Mouse (Mus musculus) brown adipose tissue, adult 24 weeks (tissue): ENCODE measurements around the gene Ythdf1. TPM values are rescaled to one million over a fixed set of nuclear protein-coding genes. Genes with fewer than 3 reads are reported as not detected.

ENCODE experiments used
- H3K27ac ChIP-seq: fragments of 200-500 bp; replicated peaks from 2 replicates; pipeline ENCODE4 v1.5.1; 2012; ENCODE audit warnings: low read depth, mild to moderate bottlenecking, low read length
- H3K4me1 ChIP-seq: fragments of 200-500 bp; 2 replicates; pipeline ENCODE4 v1.6.1; 2012; ENCODE audit warnings: low read length, mixed read lengths; ENCODE audit not compliant: control insufficient read depth, insufficient read depth, insufficient read length
- H3K4me3 ChIP-seq: fragments of 200-500 bp; 2 replicates; pipeline ENCODE4 v1.5.1; 2012; ENCODE audit warnings: low read depth, mild to moderate bottlenecking, low read length, moderate library complexity; ENCODE audit not compliant: insufficient read depth
- polyA plus RNA-seq: library from polyadenylated mRNA; stranded (reverse); fragments of >200 nt; gene quantifications from 2 replicates; pipeline ENCODE4 v1.2.4, GENCODE M21; 2012; ENCODE audit not compliant: missing spikeins, insufficient read depth, insufficient read length

Gene Ythdf1
- polyA plus RNA-seq, result 17.6 and 25.7 TPM in 2 replicates

DNA sequence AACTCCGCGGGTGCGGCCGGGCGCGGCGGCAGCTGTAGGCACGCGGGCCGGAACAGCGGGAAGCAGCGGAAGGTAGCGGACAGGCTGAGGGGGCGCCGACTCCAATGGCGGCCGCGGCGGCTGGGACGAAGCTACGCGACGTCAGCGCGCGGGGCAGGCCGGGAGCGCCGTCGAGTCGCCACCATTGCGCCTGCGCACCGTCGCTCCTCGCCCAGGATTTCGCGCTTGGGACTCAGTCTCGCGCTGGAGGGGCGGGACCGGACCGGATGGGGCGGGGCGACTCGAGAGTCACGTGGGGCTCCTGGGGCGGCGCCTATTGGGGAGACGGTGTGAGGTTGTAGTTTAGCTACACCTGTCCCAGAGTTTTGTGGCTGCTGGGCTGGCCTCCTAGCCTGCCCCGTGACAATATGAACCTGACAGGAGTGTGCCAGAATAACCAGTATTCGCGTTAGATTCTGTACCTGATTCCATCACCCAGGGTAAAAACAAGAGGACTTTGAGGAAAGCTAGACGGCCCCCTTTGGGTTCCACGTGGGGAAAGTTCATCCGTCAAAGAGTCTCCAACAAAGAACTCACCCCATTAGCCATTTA, at the start of gene Ythdf1:
Gene Ythdf1 (minus strand): TSS at position 140 of the 591 bp plus-strand sequence.
- Histone ChIP-seq H3K4me1 (peaks cover 2% of the 10 kb centered on the region; the same call in 1 of the 2 replicates), H3K4me3 (peak within 1 kb of the TSS; percentile 90), H3K27ac (peak within 1 kb of the TSS; percentile 43)

DNA sequence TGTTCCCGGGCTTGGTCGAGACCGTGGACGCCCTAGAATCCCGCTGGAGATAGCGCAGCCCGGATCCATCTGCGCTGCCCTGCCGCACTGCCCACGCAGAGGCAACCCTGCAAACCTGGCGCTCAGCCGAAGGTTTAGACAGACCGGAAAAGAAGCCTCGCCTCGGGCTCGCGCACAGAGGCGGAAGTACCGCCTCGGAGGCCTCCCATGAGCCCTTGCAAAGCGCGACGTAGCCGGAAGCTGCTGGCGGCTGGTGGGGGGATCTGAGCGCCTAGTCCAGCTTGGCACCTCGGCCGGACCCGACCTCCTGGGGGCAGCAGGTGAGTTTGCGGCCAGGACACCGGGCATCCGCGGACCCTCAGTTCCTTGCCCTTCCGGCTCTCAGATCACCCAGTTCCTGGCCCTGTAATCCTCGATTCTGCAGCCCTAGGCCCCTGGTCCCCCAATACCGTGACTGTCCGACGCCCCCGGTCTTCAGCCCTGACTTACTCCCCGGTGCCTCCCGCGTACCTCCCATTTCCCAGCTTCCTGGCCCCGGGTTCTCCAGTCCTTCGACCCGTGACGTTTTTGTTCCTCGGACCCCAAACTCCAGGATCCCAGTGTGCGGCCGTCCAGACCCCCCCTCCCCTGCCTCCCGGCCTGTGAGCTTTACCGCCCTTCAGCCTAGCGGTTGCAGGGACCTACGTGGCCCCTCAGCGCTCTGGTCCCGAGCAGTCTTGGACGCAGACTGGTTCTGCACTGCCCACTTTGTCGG, 46.4 kb upstream of the Ythdf1 start, which contains the start of gene Arfgap1:
Gene Arfgap1 (plus strand): TSS at position 216 of the 754 bp plus-strand sequence.
- H3K4me1 ChIP-seq, result no peaks in the 10 kb centered on the region; the same call in none of the 2 replicates
- peak within 1 kb of the TSS; percentile 99 for H3K4me3 ChIP-seq
- H3K27ac ChIP-seq, result peak within 1 kb of the TSS; percentile 93

DNA sequence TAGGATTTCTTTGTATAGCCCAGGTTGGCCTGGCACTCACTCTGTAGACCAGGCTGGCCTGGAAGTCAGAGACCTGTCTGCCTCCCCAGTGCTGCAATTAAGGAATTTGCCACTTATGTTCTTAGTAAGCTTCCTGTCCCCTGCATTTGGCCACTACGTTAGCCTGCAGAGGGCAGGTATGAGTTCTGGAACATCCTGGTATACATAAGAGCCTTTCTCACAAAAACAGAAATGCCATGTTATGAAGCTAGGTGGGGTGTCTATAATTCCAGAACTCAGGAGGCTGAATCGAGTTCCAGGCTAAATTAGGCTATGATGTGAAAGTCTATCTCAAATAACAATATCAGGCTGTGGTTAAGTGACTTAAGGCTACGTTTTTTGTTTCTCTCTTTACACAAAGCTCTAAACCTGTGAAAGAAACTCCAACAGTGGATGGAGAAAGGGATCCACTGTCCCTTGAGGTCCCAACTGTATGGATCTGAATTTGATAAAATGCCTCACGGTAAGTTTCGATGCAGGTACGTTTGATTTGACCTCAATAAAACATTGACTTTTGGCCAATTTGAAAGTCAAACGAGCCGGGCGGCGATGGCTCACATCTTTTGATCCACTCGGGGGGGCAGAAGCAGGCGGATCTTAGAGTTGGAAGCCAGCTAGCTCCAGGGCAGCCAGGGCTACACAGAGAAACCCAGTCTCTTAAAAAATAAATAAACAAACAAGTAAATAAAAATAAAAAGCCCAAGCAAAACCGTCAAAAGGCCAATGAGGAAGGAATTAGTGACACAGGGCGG, 45.5 kb upstream of the Ythdf1 start:
- peak overlapping the region; percentile 93 for H3K27ac ChIP-seq
- no peaks in the 10 kb centered on the region; the same call in 1 of the 2 replicates for H3K4me1 ChIP-seq
- peak overlapping the region; percentile 99 for H3K4me3 ChIP-seq

DNA sequence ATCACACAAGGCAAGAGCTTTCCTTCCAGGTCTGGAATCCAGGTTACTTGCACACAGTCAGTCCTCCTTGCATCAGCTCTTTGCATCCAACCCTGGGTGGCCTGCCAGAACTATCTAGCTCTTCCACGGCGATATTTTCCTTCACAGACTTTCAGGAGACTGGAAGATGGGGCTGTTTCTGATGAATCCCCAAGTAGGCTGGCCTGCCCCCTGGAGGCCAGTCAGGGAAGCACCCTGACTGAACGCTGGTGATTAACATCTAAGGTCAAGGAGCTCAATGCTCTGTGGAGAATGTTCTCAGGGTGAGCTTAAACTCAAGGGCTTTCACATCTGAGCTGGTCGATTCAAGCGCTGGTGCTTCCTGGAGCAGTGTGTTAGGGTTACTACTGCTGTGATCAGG, 43.2 kb upstream of the Ythdf1 start:
- no peak overlapping the region for H3K4me3 ChIP-seq
- no peaks in the 10 kb centered on the region; the same call in 1 of the 2 replicates for H3K4me1 ChIP-seq
- no peak overlapping the region for H3K27ac ChIP-seq

DNA sequence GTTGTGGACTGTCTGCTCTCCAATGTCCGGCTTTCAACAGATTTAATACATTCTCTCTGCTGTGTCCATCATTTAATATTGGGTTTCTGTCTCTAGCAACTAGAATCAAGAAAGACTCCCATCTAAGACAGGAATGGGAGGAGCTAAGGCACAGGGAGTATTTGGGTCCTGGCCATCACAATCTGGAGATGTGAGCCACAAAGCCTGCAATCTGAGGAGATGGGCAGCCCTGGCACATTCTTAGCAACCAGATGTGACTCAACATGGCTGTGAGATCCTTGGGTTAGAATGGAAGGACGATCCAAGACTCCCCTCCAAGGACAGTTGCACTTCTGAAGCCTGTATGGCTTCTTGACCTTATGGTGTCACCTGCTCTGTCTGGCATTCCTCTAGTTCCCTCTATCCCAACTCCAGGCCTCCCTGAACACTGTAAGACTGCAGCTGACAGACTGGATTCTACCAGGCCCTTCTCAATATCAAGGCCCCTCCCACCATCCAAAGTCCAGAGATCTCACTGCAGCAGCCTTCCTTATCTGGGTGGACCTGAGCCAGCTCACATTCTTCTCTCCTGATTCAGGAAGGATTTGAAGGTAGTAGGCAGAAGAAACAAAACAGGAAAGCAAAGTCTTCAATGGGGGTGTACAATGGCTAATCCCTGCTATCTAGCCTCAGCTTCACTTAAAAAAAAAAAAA, 42.0 kb upstream of the Ythdf1 start:
- Histone ChIP-seq H3K27ac (no peak overlapping the region), H3K4me1 (no peaks in the 10 kb centered on the region), H3K4me3 (no peak overlapping the region)

DNA sequence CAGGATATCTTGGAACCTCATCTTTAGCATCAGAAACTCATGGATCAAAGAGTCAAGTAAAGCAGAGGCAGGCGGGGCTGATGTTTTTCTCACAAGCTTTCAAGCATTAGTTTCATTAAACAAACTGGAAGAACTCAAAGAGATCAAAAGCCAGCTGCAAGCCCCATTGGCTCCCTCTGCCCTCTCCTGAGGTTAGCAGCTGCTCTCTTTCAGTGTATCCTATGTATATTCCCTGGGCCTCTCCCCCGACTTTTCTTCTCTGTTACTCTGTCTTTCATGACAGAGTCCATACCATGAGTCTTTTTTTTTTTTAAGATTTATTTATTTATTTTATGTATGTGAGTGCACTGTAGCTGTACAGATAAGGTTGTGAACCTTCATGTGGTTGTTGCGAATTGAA, 39.4 kb upstream of the Ythdf1 start:
- no peak overlapping the region for H3K4me3 ChIP-seq
- H3K4me1 ChIP-seq, result no peaks in the 10 kb centered on the region
- no peak overlapping the region for H3K27ac ChIP-seq

DNA sequence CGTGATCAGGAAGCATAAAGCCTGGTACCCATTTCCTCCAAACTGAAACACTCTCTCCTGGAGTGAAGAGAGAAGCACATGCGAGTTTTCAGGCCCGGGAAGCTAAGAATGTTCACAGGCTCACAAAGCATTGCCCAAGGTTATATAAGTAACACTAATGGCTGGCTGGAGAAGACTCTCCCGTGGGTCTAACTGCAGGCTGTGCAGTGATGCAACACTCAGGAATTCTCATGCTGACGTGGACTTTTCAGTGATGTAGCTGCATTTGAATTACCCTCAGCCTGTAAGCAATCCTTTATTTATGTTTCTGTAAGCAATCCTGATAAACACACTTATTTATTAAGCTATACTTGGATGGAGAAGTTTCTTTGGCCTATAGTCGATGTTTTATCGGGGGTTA, 38.9 kb upstream of the Ythdf1 start:
- no peaks in the 10 kb centered on the region for H3K4me1 ChIP-seq
- H3K27ac ChIP-seq, result no peak overlapping the region
- H3K4me3 ChIP-seq, result no peak overlapping the region

DNA sequence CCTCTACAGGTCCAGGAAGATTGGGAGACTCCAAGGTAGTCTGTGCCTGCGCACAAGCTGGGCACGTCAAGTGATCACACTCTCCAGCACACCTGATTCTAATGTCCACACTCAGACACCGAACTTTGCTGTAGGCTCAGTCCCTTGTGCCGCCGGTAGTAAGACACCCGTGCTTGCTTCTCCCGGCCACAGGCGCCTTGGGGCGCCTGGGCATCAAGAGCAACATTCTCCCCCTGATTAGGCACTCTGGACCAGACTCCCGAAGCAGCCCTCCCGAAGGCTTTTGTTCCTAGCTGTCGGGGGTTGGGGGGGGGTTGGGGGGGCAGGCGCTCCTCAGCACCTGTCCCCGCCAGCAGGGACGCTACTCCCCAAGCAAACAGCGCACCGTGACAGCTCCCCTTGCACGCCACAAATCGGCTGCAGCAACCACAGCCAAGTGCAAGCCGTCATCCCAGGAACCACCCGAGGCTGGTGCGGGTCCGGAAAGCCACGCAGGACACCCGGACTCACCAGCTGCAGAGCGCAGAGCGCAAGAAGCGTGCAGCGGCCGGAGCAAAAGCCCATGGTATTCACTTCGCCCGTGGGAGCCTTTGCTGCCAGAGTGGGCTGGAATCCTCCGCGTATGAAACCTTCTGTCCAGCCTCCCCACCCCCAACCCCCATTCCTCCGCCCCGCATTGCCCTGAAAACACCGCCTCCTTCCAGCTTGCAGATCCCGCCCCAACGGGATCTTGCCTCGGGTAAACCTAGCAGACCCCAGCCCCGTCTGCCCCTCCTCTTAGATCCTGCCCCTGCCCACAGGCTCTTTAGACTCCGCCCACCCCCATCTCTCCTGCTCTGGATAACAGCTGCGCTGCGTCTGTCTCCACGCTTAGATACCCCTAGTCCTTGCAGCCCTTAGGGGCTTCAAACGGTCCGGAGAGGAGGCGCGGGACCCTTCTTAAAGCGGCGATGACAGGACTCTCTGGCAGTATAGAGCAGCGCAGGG, 33.6 kb upstream of the Ythdf1 start, which contains the start of gene Nkain4:
Gene Nkain4 (minus strand): TSS at position 639 of the 987 bp plus-strand sequence.
- Histone ChIP-seq H3K27ac (no peak within 1 kb of the TSS), H3K4me1 (no peaks in the 10 kb centered on the region; the same call in 1 of the 2 replicates), H3K4me3 (peak within 1 kb of the TSS; percentile 43)

DNA sequence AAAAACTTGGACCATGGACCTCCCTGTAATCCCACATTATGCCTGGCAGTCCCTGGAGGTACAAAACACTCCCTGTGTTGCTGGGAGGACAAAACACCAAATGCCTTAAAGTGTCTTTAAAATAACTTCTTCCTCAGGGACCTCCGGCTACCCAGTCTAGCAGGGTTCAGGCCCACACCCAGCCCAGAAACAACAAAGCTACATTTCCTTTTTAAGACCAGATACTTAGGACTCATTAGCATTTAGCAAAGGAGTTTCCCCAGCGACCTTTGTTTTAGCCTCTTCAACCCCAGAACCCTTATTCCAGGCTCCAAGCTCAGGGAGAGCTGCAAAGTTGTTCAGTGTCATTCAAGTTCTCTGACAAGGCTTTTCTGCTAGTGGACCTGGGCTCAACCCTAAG, 32.9 kb upstream of the Ythdf1 start:
- Histone ChIP-seq H3K27ac (no peak overlapping the region), H3K4me1 (no peaks in the 10 kb centered on the region; the same call in 1 of the 2 replicates), H3K4me3 (no peak overlapping the region; the same call in 1 of the 2 replicates)

DNA sequence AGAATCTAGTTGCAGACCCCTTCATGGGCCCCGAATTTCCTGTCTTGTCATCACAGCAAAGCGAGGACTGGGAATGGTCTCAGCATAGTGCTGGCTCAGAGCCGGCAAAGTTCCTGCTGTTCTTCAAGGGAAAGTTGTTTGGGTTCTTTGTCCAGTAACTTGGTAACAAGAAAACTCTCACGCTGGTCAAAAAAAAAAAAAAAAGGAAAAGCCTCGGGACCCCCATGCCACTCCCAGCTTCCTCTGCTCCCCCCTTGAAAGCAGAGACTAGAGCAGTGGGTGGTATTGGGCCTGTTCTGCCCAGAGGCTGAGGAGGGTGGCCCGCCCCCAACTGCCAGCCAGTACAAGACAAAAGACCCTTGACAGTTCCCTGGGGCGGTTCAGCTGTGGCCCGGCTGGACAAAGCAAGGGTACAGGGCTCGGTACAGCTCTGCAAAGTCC, 32.0 kb upstream of the Ythdf1 start:
- Histone ChIP-seq H3K4me3 (no peak overlapping the region), H3K4me1 (no peaks in the 10 kb centered on the region; the same call in 1 of the 2 replicates), H3K27ac (no peak overlapping the region)

DNA sequence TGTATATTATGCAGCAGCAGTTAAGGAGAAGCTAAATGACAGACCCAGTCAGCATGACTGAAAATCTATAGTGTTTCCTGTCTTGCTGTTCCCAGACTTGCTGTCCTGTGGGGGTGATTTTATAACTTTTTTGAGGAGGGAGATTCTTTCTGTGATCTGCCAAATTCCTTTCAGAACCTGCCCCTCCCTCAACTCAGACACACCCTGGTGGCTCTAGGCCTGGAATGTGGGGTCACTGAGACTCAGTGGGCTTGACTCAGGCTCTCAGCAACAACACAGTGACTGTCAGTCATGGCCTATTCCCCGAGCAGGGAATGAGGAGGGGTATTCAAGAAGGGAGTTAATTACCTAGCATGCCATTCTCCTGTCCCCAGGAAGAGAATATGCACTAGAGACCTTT, 29.2 kb upstream of the Ythdf1 start:
- no peak overlapping the region for H3K4me3 ChIP-seq
- no peak overlapping the region for H3K27ac ChIP-seq
- H3K4me1 ChIP-seq, result no peaks in the 10 kb centered on the region; the same call in 1 of the 2 replicates

DNA sequence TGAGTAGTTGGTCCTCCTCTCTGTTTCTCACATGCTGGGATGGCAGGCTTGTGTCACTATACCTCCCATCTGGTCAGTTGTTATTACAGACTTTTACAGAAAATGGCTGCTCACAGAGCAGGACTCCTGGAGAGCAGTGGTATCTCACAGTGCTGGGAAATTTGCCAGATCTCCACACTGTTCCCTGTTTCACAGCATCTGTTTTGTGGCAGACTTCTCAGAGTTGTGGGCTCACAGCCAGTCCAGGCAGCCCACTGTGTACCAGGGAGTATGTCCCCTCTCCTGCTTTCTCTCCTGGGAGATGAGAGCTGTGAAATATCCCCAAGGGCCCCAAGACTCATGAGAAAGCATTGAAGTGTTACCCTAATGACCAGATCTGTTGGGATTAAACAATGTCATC, 21.1 kb upstream of the Ythdf1 start:
- H3K4me1 ChIP-seq, result no peaks in the 10 kb centered on the region
- no peak overlapping the region for H3K27ac ChIP-seq
- no peak overlapping the region for H3K4me3 ChIP-seq

DNA sequence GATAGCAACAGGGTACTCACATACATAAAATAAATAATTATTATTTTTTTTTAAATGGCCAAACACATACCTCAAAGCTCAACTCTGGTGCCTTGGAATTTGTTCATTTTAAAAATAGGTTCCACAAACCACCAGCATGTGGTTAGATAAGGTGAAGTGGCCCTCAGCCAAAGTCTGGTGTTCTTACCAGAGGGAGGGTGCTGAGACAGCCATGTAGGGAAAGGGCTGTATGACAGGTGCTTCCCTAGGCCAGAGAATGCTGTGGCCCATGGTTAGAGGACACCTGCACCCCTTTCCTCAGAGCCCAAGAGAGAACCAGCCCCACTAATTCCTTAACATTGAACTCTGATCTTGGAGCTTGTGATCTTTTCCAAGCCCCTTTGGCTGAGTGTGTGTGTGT, 19.4 kb upstream of the Ythdf1 start:
- no peak overlapping the region for H3K4me3 ChIP-seq
- no peak overlapping the region for H3K27ac ChIP-seq
- no peaks in the 10 kb centered on the region for H3K4me1 ChIP-seq

DNA sequence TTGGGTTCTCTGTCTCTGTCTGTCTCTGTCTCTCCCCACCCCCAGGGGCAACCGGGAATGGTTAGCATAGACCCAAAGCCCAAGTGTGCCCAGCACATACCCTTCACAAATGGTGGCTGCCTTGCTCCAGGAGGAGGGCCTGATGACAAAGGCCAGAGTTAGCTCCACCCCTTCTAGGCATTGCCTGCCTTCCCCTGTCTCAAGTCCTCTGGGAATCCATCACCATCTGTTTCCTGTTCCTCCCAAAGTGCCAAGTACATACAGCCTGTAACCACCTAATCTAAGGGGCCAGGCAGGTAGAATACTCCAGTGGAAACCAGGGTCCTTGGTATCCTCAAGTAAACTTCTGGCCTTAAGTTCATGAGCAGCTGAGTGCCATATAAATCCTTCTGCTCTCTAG, 11.7 kb upstream of the Ythdf1 start:
- Histone ChIP-seq H3K27ac (no peak overlapping the region), H3K4me3 (no peak overlapping the region), H3K4me1 (no peaks in the 10 kb centered on the region)
